Mouse (Mus musculus) gastrocnemius, adult 18-20 months (tissue): Measurements from ENCODE around the gene Timm13. TPM values are rescaled to one million over a fixed set of nuclear protein-coding genes. Genes with fewer than 3 reads are reported as not detected.

Experiments used
- DNase-seq: peaks from one replicate; pipeline ENCODE4 v3.0.0; 2021; ENCODE audit warnings: low spot score
- long read RNA-seq, 2 experiments: library from polyadenylated mRNA; stranded (forward); transcript quantifications; one replicate each; pipeline ENCODE4 v2.0.0; 2021
- total RNA-seq, 2 experiments: library from RNA; stranded (reverse); gene quantifications; 2 replicates each; pipeline ENCODE4 v1.2.3; 2021

Timm13 gene
- 100 to 1,000 TPM; 109 to 127 TPM for total RNA-seq
- long read RNA-seq, experiment 1, transcript Timm13-204 (3 exons, 542 nt): minor isoform, 7 of 211 reads
- long read RNA-seq, experiment 1, transcript Timm13-201 (3 exons, 1,225 nt): major isoform, 187 of 211 reads
- long read RNA-seq, experiment 1, partial matches to known transcripts: 0 of 211 reads
- long read RNA-seq, experiment 1, other reads (novel, unspliced or antisense): 10 of 211 reads
- long read RNA-seq, experiment 2, transcript Timm13-201 (3 exons, 1,225 nt): major isoform, 138 of 158 reads
- long read RNA-seq, experiment 2, partial matches to known transcripts: 0 of 158 reads
- long read RNA-seq, experiment 2, other reads (novel, unspliced or antisense): 13 of 158 reads

DNA sequence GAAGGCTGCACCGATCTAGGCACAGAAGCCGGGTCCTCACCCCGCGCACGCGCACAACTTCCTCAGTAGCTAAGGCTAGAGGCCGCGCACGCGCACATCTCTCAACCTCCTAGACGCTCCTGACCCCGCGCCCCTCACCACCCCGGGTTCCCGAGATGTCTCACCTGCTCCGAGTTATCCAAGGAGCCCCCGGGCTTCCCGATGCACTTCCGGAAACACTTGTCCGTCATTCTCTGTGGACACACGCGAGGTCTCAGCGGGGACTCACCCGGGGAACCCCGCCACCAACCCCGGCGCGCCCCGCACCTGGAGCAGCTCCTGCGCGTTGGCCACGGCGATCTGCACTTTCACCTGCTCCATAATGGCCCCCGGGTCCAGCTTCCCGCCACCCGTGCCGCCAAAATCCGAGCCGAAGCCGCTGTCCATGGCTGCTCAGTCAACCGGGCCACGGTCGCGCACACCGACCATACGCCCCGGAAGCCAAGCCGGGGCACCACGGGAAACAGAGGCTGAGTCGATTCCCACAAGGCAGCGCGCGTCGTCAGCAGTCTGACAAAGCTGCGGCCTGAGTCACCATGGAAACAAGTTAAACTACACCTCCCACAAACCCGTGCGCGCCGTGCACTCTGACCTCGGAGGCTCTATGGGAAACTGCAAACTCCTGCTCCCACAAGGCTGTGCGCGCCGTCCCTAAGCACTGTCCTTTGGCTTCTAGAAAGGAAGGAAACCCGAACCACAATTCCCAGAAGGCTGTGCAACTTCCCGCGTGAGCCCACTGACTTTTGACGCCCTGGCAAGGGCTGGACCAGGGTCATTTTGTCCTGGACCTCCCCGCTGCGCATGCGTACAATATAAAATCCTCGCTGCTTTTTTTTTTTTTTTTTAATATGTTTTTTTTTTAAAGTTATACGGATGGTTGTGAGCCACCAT is at the start of gene Timm13:
Gene Timm13 (minus strand): TSS at position 652 of the 930 bp plus-strand sequence.
- DNase-seq: peak; percentile 99

- no peak for DNase-seq
These were observed 49.5 kb upstream of the Timm13 start for GRCm38 (mm10) chr10:80950314-80950713.

- no peak for DNase-seq
These were observed 48.3 kb upstream of the Timm13 start for GRCm38 (mm10) chr10:80949081-80949480.

GRCm38 (mm10) chr10:80948570-80948969 is 47.8 kb upstream of the Timm13 start:
- no peak for DNase-seq

DNA sequence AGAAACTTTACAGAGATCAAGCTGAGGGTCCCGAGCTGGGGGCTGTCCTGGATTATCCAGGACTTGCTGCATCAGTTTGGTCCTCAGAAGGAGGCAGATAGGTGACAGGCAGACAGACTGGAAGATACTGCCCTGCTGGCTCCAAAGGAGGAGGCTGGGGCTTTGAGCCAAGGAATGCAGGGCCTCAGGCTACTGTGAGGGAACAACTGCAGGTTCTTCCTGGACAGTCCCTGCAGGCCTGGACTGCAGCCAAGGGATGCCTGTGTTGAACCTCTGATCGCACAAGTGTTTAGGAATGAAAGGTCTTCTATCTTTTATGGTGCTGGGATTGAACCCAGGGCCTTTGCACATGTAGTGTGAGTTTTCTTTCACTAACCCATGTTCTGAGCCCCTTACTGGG is 47.0 kb upstream of the Timm13 start:
- no peak for DNase-seq

- DNase-seq: no peak
These were observed 46.1 kb upstream of the Timm13 start for GRCm38 (mm10) chr10:80946684-80947437.

- no peak for DNase-seq
These were observed 43.5 kb upstream of the Timm13 start for GRCm38 (mm10) chr10:80944231-80944630.

GRCm38 (mm10) chr10:80943701-80944100 is 42.9 kb upstream of the Timm13 start:
- DNase-seq: no peak

GRCm38 (mm10) chr10:80942919-80943318 is 42.1 kb upstream of the Timm13 start:
- DNase-seq: no peak

DNA sequence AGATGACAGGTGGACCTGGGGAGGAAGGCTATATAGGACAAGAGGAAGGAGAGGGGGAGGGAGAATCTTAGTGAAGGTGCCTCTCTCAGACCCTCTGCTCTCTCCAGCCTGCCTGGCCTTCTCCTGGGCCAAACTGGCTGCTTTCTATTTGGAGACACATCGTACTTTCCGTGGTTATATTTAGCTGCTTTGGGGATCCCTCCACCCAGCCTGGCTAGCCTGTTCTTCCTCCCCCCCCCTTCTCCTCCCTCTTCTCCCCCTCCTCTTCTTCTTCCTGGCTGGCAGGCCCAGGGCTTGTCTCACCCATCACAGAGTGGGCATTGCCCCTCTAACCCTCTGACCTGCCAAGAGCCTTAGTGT is 40.2 kb upstream of the Timm13 start:
- DNase-seq: peak; percentile 64

DNA sequence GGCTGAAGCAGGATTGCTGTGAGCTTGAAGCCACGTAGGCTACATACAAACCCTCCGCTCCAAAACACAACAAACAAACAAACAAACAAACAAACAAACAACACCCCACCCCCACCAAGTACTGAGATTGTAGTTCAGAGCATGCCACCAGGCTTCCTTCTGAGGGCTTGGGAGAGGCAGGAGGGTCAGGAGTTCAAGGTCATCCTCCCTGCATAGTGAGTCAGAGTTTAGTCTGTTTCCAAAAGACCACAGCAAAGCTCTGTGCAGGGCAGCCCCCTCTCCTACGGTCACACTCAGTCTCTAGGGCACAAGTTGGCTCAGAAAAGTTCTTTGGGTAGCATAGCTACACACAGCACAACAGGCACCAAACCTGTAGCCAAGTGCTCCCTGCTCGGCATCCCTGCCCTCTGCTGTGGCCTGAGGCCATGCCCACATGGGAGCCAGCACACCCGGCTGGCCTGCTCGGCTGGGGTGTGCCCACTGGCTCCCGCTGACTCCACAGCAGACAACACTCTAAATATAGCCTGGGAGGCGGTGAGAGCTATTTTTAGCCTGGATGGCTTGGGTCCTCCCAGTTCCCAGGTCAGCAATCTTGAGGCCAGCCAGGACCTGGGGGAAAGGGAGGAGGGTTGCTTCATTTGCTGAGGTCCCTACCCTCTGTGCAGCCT is 39.7 kb upstream of the Timm13 start:
- DNase-seq: peak; percentile 89

- peak; percentile 77 for DNase-seq
These were observed 38.9 kb upstream of the Timm13 start for GRCm38 (mm10) chr10:80939671-80940070.

GRCm38 (mm10) chr10:80938831-80939550 is 38.2 kb upstream of the Timm13 start:
- no peak for DNase-seq

GRCm38 (mm10) chr10:80937646-80938045 is 36.9 kb upstream of the Timm13 start:
- DNase-seq: peak; percentile 63

DNA sequence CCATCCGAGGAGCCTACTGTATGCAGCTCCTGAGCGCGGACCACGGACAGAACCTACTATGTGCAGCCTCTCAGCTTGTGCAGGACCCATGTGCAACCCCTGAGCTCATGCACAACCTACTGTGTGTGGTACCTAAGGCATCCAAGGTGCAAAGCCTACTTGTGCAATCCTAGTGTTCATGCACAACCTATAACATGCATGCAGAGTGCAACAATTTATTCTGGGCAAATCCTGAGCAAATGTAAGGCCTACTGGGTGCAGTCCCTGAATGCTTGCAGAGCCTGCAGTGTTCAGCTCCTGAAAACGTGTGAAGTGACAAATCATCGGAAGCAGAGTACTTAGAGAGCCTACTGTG is 36.0 kb upstream of the Timm13 start:
- DNase-seq: no peak

DNA sequence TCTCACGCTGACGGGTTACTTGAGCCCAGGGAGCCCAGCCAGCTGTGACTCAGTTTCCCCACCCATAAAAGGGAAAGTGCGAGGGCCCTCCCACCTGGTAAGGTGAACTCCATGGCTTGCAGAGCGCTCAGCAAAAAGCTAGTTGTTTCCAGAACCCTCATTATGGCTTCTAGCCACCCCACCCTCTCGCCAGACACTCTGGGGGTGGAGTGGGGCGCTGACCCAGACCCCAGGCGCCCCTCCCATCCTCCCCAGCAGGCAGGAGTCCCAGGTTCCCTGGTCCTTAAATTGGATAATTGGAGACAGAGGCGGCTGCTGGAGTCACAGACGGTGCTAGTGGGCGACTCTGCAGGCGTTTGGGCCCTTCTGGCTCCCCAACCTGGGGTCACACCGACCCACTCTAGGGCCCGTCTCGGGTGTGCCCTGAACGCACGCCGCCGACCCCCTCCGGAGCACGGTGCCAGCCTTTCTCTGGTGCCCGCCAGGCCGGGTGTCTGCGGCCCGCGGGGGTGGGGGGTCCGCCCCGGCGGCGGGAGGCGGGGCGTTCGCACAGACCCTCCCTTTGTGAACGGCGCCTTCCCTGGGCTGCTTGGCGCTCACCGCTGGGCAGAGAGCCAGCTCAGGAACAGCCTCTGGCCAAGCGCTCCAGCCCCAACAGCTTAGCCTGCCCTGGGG is 35.5 kb upstream of the Timm13 start:
- DNase-seq: peak; percentile 59

DNA sequence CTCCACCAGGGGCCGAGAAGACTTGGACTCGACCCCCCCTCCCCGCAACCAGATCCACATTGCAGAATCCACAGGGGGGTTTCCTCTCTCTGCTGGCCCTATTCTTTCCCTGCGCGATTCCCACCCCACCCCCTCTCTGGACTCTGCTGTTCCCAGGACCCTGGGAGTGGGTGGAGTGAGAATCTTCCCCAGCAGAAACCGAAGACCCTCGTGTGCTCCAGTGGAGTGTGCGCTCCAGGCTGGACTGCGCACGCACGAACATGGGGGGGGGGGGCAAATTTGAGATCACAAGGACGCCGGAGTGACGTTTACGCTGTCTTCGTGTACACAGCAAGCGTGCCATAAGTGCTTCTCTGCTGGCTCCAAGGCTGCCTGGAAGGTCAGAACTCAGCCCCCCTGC is 34.9 kb upstream of the Timm13 start:
- no peak for DNase-seq

DNA sequence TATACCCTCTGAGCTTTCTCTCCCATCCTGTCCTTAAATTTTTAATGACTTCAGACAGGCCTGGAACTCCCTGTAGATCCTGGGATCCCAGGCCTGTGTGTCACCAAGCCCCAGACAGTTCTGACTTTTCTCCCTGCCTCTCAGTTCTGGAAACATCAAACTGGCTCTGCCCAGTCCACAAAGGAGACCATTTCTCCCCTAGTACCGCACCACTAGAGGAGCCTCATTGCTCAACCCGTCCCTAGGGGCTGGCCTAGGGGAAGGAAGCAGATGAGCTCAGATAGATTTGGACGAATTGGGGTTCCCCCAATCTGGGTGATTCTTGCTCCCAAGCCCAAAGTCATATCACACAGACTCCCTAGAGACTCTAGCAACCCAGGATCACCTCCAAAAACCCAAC is 34.5 kb upstream of the Timm13 start:
- DNase-seq: peak; percentile 44

DNA sequence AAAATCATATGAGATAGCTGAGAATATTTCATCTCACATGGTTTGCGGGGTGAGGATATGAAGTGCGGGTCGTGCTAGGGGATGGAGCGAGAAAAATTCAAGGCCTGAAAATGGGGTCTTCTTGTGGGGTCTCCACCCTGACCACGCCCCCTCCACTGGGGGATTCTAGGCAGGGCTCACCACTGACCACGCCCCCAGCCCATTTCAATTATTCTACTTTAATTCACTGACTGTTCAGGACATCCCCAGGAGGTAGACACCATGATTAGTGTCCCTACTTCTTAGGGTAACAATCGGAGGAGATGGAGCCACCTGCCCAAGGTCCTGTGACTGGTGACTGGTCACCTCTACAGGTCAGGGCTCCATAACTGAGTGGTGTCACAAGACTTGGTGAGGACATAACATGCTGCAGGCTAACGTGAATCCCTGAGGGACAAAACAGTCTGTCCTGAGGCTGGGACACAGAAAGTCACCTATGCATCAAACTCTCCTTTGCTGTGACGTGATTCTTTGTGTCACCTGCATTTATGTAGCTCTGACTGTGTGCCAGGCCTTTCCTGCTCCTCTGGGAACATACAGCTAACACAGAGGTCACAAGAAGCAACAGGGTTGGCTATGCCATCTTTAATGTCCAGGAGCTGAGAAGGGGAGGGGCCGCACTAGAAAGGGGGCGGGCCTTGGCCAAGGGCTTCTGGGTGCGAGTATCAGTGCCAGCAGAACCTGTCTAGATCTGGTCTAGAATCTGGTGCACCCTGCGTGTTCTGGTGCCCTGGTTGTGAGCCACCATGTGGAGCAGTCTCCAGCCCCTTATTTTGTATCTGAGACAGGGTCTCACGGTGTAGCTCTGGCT is 33.6 kb upstream of the Timm13 start:
- DNase-seq: no peak
